Mouse (Mus musculus) sigmoid colon, adult 10 weeks (tissue): ENCODE results near the gene Slc36a3. TPM values are rescaled to one million over a fixed set of nuclear protein-coding genes. Genes with fewer than 3 reads are reported as not detected.

Experiments
- polyA plus RNA-seq: library from polyadenylated mRNA; stranded (reverse); fragments of 350-450 nt; fragmentation: Illumina TruSeq; extraction: RNeasy Lipid Tissue Mini Kit (QIAGEN cat#74804); gene quantifications from one replicate; pipeline ENCODE4 v1.2.3, GENCODE M21; 2014; ENCODE audit warnings: low read depth, low replicate concordance

Gene Slc36a3
- polyA plus RNA-seq, result not detected

DNA sequence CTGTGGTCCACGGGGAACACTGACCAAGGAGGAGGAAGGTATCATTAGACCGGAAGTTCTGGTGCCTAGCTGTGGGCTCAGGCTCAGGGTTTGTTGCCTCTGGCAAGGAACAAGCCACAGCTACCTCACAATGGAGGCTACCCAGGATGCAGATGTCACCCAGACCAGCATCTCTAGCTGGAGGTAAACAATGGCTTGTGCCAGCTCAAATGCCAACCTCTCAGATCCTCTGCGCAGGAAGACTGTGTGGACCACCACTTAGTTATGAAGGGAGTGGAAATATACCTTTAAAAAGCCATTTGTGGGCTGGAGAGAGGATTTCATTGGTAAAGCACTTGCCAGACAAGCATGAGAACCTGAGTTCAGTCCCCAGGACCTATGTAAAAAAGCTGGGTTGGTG, at the start of gene Slc36a3:
Gene Slc36a3 (minus strand): TSS at position 101 of the 400 bp plus-strand sequence.

DNA sequence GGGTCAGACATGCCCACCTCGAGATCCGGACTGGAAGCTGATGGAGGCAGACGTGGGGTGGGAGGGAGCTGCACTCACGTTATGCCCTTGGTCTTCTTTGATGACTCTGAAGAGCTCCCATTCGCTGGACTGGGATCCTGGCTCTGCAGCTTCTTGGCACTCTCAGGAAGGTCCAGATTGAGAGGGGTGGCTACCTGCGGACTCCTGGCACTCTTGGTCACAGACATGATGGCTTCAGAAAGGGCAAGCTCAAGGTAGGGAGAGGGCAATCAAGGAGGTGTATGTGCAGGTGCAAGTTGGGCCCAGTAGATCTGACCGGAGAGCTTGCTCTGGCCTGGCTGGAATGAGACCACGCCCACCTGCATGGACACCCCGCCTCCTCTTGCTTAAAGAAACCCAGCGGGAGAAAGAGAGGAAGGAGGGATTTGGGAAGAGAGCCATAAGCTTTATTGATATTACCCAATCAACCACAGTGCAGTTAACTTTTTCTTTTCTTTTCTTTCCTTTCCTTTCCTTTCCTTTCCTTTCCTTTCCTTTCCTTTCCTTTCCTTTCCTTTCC, 33.3 kb upstream of the Slc36a3 start, which contains the start of gene Slc36a2:
Gene Slc36a2 (minus strand): TSS at position 345 of the 559 bp plus-strand sequence.

DNA sequence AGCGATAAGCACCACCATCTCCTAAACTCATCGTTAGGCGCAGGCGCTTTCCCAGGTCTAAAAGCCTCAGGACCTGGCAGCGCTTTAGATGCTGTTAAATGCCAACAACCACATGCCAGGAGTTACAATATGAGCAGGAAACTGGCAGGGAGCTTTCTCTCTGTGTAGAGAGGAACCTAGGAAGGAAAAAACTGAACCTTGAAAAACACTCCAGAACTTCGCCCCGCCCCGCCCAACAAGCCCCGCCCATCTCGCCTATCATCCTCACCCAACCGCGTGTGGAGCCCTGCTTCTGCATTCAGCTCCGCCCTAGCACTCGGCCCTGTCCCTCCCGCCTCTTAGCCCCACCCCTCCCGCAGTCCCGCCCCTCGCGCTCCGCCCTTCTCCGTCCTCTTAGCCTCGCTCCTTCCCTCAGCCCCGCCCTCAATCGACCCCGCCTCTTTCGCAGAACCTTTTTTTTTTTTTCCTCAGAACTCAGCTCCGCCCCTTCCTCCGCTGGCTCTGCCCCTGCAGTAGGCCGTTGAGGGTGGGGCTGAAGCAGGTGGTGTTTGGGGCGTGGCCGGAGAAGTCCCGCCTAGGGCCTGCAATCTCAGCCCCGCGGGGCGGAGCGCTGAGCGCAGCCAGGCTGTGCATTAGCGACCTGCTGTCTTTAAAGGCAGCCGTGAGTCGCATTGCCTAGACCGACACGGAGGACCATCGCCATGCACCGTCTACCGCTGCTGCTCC, 53.9 kb downstream of the Slc36a3 start, which contains the start of gene Gm2a:
Gene Gm2a (plus strand): TSS at position 653 of the 726 bp plus-strand sequence.

GRCm38 (mm10) chr11:55077331-55078231, 73.9 kb downstream of the Slc36a3 start, which contains the start of gene Ccdc69:
Ccdc69 (minus strand) TSS chr11:55078131.

Other genes starting within 250 kb of the Slc36a3 start
- gene Gpx3, start 249.3 kb downstream of the Slc36a3 start, polyA plus RNA-seq, result 23.6 TPM
- gene Tnip1, start 188.8 kb downstream of the Slc36a3 start, polyA plus RNA-seq, result 5.0 TPM
- 5.7 TPM for gene Anxa6, start 118.3 kb downstream of the Slc36a3 start, polyA plus RNA-seq
- gene Ccdc69, start 73.6 kb downstream of the Slc36a3 start, polyA plus RNA-seq, result 2.6 TPM
- 16.9 TPM for gene Gm2a, start 53.6 kb downstream of the Slc36a3 start, polyA plus RNA-seq
- gene Slc36a2, start 33.4 kb upstream of the Slc36a3 start, polyA plus RNA-seq, result 1.2 TPM
- gene Slc36a1, start 52.6 kb upstream of the Slc36a3 start, polyA plus RNA-seq, result 17.9 TPM
- 0.09 TPM for gene Fat2, start 184.9 kb upstream of the Slc36a3 start, polyA plus RNA-seq